Mouse (Mus musculus): Measurements from ENCODE around the gene Elovl2. TPM values are rescaled to one million over a fixed set of nuclear protein-coding genes. Genes with fewer than 3 reads are reported as not detected.
"Not testable (repeated sequence)": the region's sequence is repeated elsewhere in the genome, so short reads cannot be mapped to it uniquely, and the experiment has no call there.

The Elovl2 gene
- 10 to 100 TPM in 1 of 2 experiments, 1 to 10 TPM in 1; 6.1 to 30.4 TPM for total RNA-seq (2021)
- long read RNA-seq, experiment 1, transcript Elovl2-201 (8 exons, 3,840 nt): major isoform, 7 of 8 reads
- long read RNA-seq, experiment 1, partial matches to known transcripts: 1 of 8 reads
- long read RNA-seq, experiment 1, other reads (novel, unspliced or antisense): 0 of 8 reads
- long read RNA-seq, experiment 2, transcript Elovl2-201 (8 exons, 3,840 nt): major isoform, 5 of 6 reads
- long read RNA-seq, experiment 2, partial matches to known transcripts: 0 of 6 reads
- long read RNA-seq, experiment 2, other reads (novel, unspliced or antisense): 1 of 6 reads

- DNase-seq (ENCODE audit: low spot score in 2 of 2): peak; percentile 49 to 53
These were observed at the start of gene Elovl2 for GRCm38 (mm10) chr13:41220304-41220834. TSS of gene Elovl2 (minus strand) at chr13:41220405.

- DNase-seq (ENCODE audit: low spot score in 2 of 2): no peak
These were observed 47.7 kb upstream of the Elovl2 start for GRCm38 (mm10) chr13:41267827-41268408.

- no peak for DNase-seq (ENCODE audit: low spot score in 2 of 2)
These were observed 43.2 kb upstream of the Elovl2 start for GRCm38 (mm10) chr13:41263304-41264006.

GRCm38 (mm10) chr13:41261617-41262016 lies 41.4 kb upstream of the Elovl2 start:
- DNase-seq (ENCODE audit: low spot score in 2 of 2): not testable (repeated sequence)

GRCm38 (mm10) chr13:41257851-41258250 lies 37.6 kb upstream of the Elovl2 start:
- no peak for DNase-seq (ENCODE audit: low spot score in 2 of 2)

- DNase-seq (ENCODE audit: low spot score in 2 of 2): no peak
These were observed 36.8 kb upstream of the Elovl2 start for GRCm38 (mm10) chr13:41256962-41257361.

GRCm38 (mm10) chr13:41256126-41256525 lies 35.9 kb upstream of the Elovl2 start:
- no peak for DNase-seq (ENCODE audit: low spot score in 2 of 2)

- DNase-seq (ENCODE audit: low spot score in 2 of 2): no peak
These were observed 32.5 kb upstream of the Elovl2 start for GRCm38 (mm10) chr13:41252736-41253135.

GRCm38 (mm10) chr13:41252141-41252540 lies 31.9 kb upstream of the Elovl2 start:
- no peak for DNase-seq (ENCODE audit: low spot score in 2 of 2)

GRCm38 (mm10) chr13:41251667-41252066 lies 31.5 kb upstream of the Elovl2 start:
- DNase-seq (ENCODE audit: low spot score in 2 of 2): no peak

- DNase-seq (ENCODE audit: low spot score in 2 of 2): not testable (repeated sequence)
These were observed 31.0 kb upstream of the Elovl2 start for GRCm38 (mm10) chr13:41251232-41251631.

- no peak for DNase-seq (ENCODE audit: low spot score in 2 of 2)
These were observed 30.2 kb upstream of the Elovl2 start for GRCm38 (mm10) chr13:41250318-41250981.

GRCm38 (mm10) chr13:41249538-41250317 lies 29.5 kb upstream of the Elovl2 start, which contains the start of gene Smim13:
TSS of gene Smim13 (plus strand) at chr13:41249844.
- peak; percentile 72 to 79 for DNase-seq (ENCODE audit: low spot score in 2 of 2)

- no peak for DNase-seq (ENCODE audit: low spot score in 2 of 2)
These were observed 28.7 kb upstream of the Elovl2 start for GRCm38 (mm10) chr13:41248751-41249520.

- DNase-seq (ENCODE audit: low spot score in 2 of 2): no peak
These were observed 24.2 kb upstream of the Elovl2 start for GRCm38 (mm10) chr13:41244306-41244830.

- DNase-seq (ENCODE audit: low spot score in 2 of 2): no peak
These were observed 21.4 kb upstream of the Elovl2 start for GRCm38 (mm10) chr13:41241557-41241956.

- DNase-seq (ENCODE audit: low spot score in 2 of 2): no peak
These were observed 18.6 kb upstream of the Elovl2 start for GRCm38 (mm10) chr13:41238805-41239130.

- DNase-seq (ENCODE audit: low spot score in 2 of 2): no peak
These were observed 18.0 kb upstream of the Elovl2 start for GRCm38 (mm10) chr13:41238035-41238804.
